Mouse (Mus musculus): ENCODE results near the gene Slc38a10. TPM values are rescaled to one million over a fixed set of nuclear protein-coding genes. Genes with fewer than 3 reads are reported as not detected.

Gene Slc38a10
- total RNA-seq, 2 experiments from 2014 or later: 94.9 to 95.2 TPM

DNA sequence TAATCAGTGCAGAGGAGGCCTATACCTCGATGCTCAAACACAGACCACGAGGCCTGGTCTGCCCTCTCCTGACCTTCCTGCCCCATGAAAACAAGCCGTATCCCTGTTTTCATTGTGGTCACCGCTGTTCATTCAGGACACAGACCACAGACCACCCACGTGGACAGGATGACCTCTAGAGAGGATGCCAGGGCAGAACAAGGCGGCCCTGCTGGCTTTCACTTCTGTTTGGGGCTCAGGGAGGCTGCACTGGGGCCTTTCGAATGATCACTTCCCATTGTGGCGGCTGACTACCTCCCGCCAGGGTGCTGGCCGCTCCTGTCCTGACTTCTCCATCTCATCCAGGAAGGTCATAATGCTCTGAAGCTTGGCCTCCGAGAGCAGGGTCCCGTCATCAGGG, 80.1 kb downstream of the Slc38a10 start:
- intact Hi-C loops (cut with DNase I): no loop called here
- no peak for DNase-seq (ENCODE audit: low spot score in 2 of 2)

DNA sequence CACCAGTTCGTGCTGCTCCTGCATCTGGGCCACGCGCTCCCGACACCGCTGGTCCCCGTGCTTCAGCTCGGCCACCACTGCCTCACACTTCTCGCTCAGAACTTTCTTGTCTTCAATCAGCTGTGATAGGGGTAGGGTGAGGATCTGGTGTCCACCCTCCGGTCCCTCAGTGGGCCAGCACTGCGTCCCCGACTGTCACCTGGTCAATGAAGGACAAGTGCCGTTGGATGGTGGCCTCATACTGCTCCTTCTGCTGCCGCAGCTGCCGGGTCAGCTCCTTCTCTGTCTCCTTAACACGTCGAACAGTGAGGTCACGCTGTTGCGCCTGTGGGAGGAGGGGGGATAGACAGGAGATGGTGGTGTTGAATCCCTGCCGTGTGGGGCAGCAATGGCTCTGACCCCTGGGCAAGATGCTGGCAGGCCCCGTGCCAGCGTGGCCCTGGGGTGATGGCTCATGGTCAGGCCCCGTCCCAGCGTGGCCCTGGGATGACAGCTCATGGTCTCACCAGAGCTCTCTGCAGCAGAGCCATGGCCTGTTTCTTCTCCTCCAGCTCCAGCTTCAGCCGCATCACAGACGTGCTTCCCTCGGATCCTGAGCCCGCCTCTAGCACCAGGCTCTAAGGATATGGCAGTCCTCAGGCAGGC, 80.7 kb downstream of the Slc38a10 start:
- intact Hi-C loops (cut with DNase I): no loop called here

DNA sequence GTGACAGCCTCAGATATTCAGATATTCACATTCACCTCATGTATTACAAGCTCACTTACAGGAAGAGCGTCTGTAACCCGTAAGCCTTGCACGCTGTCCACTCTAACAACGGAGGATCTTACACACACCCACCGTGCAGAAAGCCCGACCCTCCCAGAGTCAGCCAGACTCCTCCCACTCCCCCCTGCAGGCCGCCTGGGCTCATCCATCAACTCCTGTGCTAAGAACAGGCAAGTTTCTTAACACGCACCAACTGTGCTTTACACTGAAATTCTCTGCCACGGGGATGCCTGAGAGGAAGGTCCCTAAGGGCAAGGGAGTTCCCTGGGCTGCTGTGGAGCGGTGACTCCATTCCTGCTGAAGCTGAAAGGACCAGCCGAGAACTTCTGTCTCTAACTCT, 81.9 kb downstream of the Slc38a10 start:
- intact Hi-C loops (cut with DNase I): loop anchor here (10.0 kb wide), 1 partner anchor 54 kb away; no protein-coding TSS in a partner anchor
- no peak for DNase-seq (ENCODE audit: low spot score in 2 of 2)

More for the DNA sequence above, 80.7 kb downstream of the Slc38a10 start:
- DNase-seq (ENCODE audit: low spot score in 2 of 2): no peak

DNA sequence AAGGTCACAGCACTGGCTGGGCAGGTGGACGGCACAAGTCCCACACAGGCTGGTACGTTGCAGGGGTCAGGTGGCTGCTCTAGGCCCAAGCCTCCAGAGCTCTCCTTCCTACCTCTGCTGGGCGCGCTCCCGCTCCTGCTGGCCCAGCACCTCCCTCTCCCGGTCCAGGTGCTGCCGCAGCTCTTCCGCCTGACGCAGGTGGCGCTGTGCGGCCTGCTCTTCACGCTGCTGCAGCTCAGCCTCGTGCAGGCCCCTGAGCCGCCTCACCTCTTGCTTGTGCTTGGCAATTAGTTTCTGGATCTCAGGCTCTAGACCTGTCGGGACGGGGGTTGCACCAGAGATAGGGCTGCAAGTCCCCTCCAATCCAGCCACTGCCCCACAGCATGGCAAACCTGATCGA, 83.3 kb downstream of the Slc38a10 start:
- intact Hi-C loops (cut with DNase I): loop anchor here (10.0 kb wide), 1 partner anchor 53 kb away; no protein-coding TSS in a partner anchor

DNA sequence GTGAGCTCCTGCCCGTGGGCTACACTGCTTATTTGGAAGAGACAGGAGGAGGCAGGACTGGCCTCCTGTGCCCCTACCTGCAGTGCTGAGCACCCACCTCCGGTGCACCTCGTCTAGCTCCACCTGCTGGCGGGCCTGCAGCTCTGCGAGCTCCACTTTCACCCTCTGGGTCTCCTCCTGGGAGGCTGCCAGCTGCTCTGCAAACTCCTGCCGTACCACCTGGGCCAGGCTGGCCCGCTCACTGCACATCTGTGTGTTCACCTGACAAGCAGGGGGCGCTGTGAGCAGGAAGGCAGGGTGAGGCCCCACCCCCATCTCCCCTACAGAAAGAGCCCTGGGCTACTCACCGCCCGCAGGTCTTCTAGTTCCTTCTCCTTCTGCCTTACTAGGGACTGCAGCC, 85.9 kb downstream of the Slc38a10 start:
- peak in 1 of 2 experiments; percentile 52 for DNase-seq (ENCODE audit: low spot score in 2 of 2)
- intact Hi-C loops (cut with DNase I): loop anchor here (10.0 kb wide), 1 partner anchor 50 kb away; no protein-coding TSS in a partner anchor

More for the DNA sequence above, 83.3 kb downstream of the Slc38a10 start:
- no peak for DNase-seq (ENCODE audit: low spot score in 2 of 2)

DNA sequence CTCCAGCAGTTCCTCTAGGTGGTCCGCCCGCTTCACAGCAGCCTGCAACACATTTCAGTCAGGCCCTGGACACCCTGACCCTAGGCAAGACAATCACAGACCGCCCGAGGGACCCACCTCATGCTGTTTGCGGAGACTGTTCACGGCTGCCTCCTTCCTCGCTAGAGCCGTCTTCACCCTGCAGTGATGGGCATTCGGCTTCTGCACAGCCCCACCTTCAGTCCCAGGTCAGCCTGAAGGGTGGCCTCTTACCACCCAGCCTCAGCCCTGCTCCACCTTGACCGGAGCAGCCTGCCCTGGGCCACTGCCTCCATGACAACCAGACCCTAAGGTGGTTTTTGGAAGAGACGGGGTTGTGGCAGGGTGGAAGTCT, 86.5 kb downstream of the Slc38a10 start:
- DNase-seq (ENCODE audit: low spot score in 2 of 2): no peak
- intact Hi-C loops (cut with DNase I): loop anchor here (10.0 kb wide), 1 partner anchor 50 kb away; no protein-coding TSS in a partner anchor

DNA sequence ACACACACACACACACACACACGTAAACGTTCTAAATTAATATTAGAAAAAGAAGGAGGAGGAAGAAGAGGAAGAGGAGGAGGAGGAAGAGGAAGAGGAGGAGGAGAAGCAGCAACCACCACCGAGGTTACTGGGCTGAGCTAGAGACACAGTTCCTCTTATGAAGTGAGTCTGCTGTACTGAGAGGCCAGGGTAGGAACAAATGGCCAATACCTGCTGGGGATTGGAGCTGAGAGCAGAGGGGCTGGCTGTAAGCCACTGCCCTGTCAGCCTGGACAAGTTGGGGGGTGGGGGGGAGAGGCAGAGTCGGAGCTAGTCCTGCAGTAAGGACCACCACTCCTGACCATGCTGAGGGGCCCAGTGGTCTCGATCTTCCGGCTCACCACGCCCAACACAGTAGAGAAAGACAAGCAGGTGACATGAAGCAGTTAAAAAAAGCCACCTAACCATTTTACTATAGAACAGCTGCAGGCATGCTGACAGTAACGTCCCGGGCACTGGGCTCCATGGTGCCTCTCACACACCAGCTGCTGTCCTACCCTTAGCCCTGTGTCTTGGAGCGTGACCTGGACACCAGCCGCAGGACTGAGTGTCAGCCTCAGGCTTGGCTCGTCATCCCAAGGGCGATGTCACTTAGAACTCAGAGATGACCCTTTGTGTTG, 87.0 kb downstream of the Slc38a10 start:
- DNase-seq (ENCODE audit: low spot score in 2 of 2): no peak
- intact Hi-C loops (cut with DNase I): loop anchor here (10.0 kb wide), 1 partner anchor 49 kb away; no protein-coding TSS in a partner anchor

DNA sequence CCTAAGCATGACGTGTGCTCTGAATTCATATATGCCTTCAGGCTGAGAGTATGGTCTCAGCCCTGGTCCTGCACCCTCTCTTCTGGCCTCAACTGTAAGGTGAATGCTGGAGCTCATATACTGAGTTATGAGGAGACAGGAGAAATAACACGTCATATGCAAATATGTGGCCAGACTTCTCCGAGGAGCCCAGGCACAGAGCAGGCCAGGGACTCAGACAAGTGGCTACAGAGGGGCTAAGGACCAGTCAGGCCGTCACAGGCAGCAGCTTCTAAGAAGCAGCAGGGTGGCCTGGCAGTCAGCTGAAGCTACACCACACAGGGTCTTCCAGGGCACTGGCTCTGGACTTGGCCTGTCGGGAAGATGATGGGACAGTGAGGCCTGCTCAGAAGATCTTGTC, 87.8 kb downstream of the Slc38a10 start:
- DNase-seq (ENCODE audit: low spot score in 2 of 2): no peak
- intact Hi-C loops (cut with DNase I): loop anchor here (10.0 kb wide), 1 partner anchor 49 kb away; no protein-coding TSS in a partner anchor

DNA sequence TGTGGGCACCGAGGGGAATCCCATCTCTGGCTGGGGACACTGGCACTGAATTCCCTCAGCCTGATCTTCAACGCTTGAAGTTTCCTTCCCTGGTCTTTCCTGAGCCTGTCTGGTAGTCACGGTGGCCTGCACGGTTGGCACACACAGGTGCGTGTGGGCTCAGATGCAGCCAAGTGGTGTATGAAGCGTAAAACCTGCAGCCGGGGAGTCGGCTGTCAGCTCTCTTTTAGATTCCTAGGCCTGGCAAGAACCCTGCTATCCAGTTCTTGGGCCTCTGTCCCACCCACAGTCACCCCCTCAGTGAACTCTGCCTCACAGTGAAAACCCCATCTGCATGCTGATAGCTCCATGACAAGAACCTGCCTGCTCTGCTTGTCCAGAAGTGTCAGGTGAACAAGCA, 90.5 kb downstream of the Slc38a10 start:
- DNase-seq (ENCODE audit: low spot score in 2 of 2): no peak
- intact Hi-C loops (cut with DNase I): loop anchor here (10.0 kb wide), 1 partner anchor 46 kb away; no protein-coding TSS in a partner anchor

DNA sequence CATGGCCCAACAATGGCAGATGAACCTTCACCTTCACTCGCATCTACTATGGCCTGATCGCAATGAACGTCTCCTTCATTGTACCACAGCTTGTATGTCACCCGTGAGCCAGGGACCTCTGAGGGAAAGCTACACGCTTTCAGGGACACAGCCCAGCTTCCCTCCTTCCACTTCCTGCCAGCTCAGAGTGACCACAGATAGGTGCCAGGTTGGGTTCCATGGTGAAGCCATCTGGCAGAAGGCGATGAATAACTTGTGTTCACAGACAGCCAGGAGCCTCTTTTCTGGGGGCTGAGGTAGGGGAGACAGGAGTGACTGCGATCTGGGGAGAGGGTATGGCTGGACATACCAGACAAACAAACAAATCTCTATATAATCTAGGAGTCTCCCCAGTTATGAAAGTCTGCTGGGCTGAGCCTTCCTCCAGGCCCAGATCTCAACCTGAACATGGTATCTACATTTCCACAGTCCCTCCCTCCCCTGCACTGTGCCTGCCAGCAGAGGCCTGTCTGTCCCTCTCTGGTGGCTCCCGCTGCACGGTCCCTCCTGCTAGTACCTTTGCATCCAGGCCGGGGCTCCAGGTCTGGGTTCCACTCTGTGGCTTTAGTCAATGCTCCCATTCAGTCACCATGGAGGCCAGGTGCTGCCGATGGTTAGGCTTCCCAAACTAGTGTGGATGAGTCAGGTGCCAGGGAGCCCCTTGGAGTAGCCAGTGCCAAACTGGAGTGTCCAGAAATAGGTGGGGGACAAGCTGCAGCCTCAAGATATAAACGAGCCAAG, 95.0 kb downstream of the Slc38a10 start:
- intact Hi-C loops (cut with DNase I): no loop called here
- DNase-seq (ENCODE audit: low spot score in 2 of 2): no peak

Small RNA genes lying within 50 kb of the gene (microRNA-seq; reads per million reads assigned to microRNA genes)
- 0 reads per million in 2 experiments for gene Gm25948

Other genes starting within 250 kb of the Slc38a10 start
- 10 to 100 TPM; 37.0 to 47.7 TPM for gene Chmp6, start 237.9 kb downstream of the Slc38a10 start, total RNA-seq (2021)
- 100 to 1,000 TPM; 197 to 200 TPM for gene Baiap2, start 208.6 kb downstream of the Slc38a10 start, total RNA-seq (2021)
- 100 to 1,000 TPM; 171 to 185 TPM for gene Aatk, start 104.2 kb downstream of the Slc38a10 start, total RNA-seq (2021)
- 10 to 100 TPM; 29.5 to 41.7 TPM for gene Cep131, start 64.5 kb downstream of the Slc38a10 start, total RNA-seq (2021)
- 10 to 100 TPM; 18.4 to 18.7 TPM for gene Tepsin, start 52.6 kb downstream of the Slc38a10 start, total RNA-seq (2021)
- gene Ndufaf8, start 52.4 kb downstream of the Slc38a10 start, total RNA-seq (2021): 10 to 100 TPM; 35.3 to 39.1 TPM
- gene Bahcc1, start 81.6 kb upstream of the Slc38a10 start, total RNA-seq (2021): 10 to 100 TPM; 16.4 to 17.6 TPM
- gene Actg1, start 197.2 kb upstream of the Slc38a10 start, total RNA-seq (2021): 1,000 to 10,000 TPM; 1,748 to 1,778 TPM
- gene Fscn2, start 210.2 kb upstream of the Slc38a10 start, total RNA-seq (2021): under 1 TPM in 1 of 2 experiments, not detected in 1; 0.80 TPM
- 10 to 100 TPM; 30.4 to 35.9 TPM for gene Faap100, start 227.4 kb upstream of the Slc38a10 start, total RNA-seq (2021)